Mouse (Mus musculus) kidney, embryonic 16.5 days (tissue): ENCODE measurements around the gene Hacl1. TPM values are rescaled to one million over a fixed set of nuclear protein-coding genes. Genes with fewer than 3 reads are reported as not detected.
A peak's percentile ranks its signal among the peaks of the same experiment; 100 is the strongest.

Experiments
- ATAC-seq: fragments of 200-750 bp; cut with Nextera tagmentation; 2 replicates; pipeline ENCODE4 v1.8.0; 2017; ENCODE audit warnings: moderate TSS enrichment; ENCODE audit not compliant: low FRiP score, low TSS enrichment
- H3K27ac ChIP-seq: fragments of 300-500 bp; sonication (generic); 2 replicates; pipeline ENCODE4 v1.5.1; 2014; ENCODE audit warnings: low read length
- H3K27me3 ChIP-seq: fragments of 300-500 bp; sonication (generic); 2 replicates; pipeline ENCODE4 v1.6.1; 2014; ENCODE audit warnings: low read length, control low read depth, mixed read lengths; ENCODE audit not compliant: insufficient read depth
- H3K36me3 ChIP-seq: fragments of 300-500 bp; sonication (generic); 2 replicates; pipeline ENCODE4 v1.6.1; 2014; ENCODE audit warnings: low read length, control low read depth, mixed read lengths; ENCODE audit not compliant: insufficient read depth
- H3K4me1 ChIP-seq: fragments of 300-500 bp; sonication (generic); 2 replicates; pipeline ENCODE4 v1.6.1; 2014; ENCODE audit warnings: low read length, control low read depth, mixed read lengths; ENCODE audit not compliant: insufficient read depth
- H3K4me2 ChIP-seq: fragments of 300-500 bp; sonication (generic); replicated peaks from 2 replicates; pipeline ENCODE4 v1.6.1; 2014; ENCODE audit warnings: low read depth, low read length
- H3K4me3 ChIP-seq: fragments of 300-500 bp; sonication (generic); 2 replicates; pipeline ENCODE4 v1.5.1; 2014; ENCODE audit warnings: mild to moderate bottlenecking, low read length
- H3K9ac ChIP-seq: fragments of 300-500 bp; sonication (generic); replicated peaks from 2 replicates; pipeline ENCODE4 v1.6.1; 2014; ENCODE audit warnings: low read length
- H3K9me3 ChIP-seq: fragments of 300-500 bp; sonication (generic); 2 replicates; pipeline ENCODE4 v1.6.1; 2016; ENCODE audit warnings: low read length, control low read depth
- WGBS: fragments of 180-500 bp; shearing (Covaris S2); extraction: QIAGEN DNeasy Blood & Tissue Kit; methylation state at CpG from one replicate; pipeline ENCODE4 v1.1.7; 2014; 5-methylcytosine and 5-hydroxymethylcytosine counted together
- polyA plus RNA-seq: library from polyadenylated mRNA; unstranded; fragments of >200 nt; fragmentation: Nextera tagmentation; extraction: Ambion mirVana; gene quantifications from 2 replicates; pipeline ENCODE4 v1.2.1, GENCODE M21; 2015

The Hacl1 gene
- polyA plus RNA-seq, 1 experiment from 2014 or later, result 39.3 TPM

DNA sequence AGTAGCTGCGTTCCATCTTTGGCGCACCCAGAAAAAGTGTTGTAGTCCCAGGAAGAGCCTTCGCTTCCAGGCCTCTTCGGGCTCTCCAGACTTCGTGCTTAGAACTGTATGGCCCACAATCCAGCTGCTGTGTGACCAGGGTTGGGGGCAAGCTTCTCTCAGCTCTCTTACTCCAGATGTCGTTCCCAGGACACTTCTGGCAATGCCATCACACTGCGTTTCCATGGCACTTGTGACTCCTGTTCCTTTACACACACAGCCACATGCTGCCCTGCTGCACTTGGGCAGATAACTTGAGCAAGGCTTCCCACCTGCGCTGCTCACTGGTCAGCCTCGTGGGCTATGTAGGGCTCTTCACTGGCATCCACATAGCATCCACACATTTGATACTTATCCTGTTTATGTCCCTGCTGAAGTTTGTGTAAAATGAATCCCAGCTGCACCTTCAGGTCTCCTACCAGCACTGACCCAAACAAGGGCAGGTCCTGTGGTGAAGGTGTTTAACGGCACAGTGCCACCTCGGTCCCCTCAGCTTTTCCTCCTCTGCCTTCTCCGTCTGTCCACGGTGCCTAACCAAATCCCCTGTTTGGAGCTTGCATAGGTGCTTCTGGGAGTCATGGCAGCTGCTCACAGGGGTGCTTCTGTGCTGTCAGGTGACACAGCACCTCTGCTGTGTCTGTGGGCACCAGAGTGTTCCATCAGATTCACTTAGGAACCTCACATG, 22.5 kb upstream of the Hacl1 start:
- ATAC-seq, result no peak
- H3K27ac ChIP-seq, result peak overlapping the region; percentile 99
- no peak overlapping the region for H3K4me3 ChIP-seq
- H3K27me3 ChIP-seq, result no peaks in the 10 kb centered on the region
- H3K9ac ChIP-seq, result no peak overlapping the region
- no peak overlapping the region for H3K4me2 ChIP-seq
- peaks cover 58% of the 10 kb centered on the region for H3K4me1 ChIP-seq
- H3K36me3 ChIP-seq, result peaks cover 10% of the 10 kb centered on the region
- H3K9me3 ChIP-seq, result no peaks in the 10 kb centered on the region
- 87% methylated on average over 13 of the region's 13 CpGs for WGBS

- no peaks in the 10 kb centered on the region for H3K27me3 ChIP-seq
Measured at GRCm38 (mm10) chr14:31662555-31663211, 21.6 kb upstream of the Hacl1 start.

DNA sequence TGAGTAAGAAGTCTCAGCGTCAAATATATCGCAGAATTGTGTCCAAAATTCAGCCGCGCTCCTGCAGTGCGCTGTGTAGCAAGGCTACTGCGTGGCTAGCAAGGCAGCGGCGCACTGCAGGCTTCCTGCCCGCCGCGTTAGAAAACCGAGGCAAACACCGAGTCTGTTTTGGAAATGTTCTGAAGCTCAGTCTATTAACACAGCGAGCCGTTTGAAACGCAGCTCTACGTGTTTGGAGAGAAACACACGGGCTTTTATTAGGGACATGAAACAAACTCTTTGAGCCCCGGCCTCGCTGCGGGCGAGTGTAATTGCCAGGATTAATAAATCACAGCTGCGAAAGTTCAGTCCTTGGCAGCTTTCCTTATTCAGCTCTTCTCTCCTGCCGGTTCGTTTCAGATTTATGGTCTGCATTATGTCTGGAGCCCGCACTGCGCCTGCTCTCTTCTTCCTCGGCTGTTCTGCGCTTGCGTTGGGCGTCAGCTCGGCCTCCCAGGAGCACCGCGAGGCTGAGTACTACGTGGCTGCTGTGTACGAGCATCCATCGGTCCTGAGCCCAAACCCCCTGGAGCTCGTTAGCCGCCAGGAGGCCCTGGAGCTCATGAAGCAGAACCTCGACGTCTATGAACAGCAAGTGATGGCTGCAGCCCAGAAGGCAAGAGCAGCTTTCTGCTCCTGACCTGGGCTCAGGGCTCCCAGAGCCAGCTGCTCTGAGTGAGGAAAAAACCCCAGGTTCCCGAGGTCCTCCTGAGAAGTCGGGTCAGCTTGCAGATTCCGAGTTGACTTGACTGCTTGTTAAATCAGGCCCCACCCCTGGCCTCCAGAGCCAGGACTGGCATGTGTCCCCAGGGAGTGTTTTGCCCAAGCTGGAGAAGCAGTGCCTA, 20.8 kb upstream of the Hacl1 start:
- WGBS, result 2% methylated on average over 44 of the region's 44 CpGs
- H3K27ac ChIP-seq, result peak overlapping the region; percentile 99
- H3K36me3 ChIP-seq, result peaks cover 4% of the 10 kb centered on the region
- H3K27me3 ChIP-seq, result no peaks in the 10 kb centered on the region
- peak overlapping the region; percentile 76 for H3K9ac ChIP-seq
- peaks cover 69% of the 10 kb centered on the region for H3K4me1 ChIP-seq
- H3K4me3 ChIP-seq, result peak overlapping the region; percentile 51
- H3K9me3 ChIP-seq, result no peaks in the 10 kb centered on the region
- peak; percentile 95 for ATAC-seq
- peak overlapping the region; percentile 75 for H3K4me2 ChIP-seq

More at GRCm38 (mm10) chr14:31662555-31663211, 21.6 kb upstream of the Hacl1 start:
- H3K36me3 ChIP-seq, result peaks cover 10% of the 10 kb centered on the region
- H3K27ac ChIP-seq, result peak overlapping the region; percentile 99
- peaks cover 61% of the 10 kb centered on the region for H3K4me1 ChIP-seq
- H3K9ac ChIP-seq, result peak overlapping the region; percentile 76
- WGBS, result 25% methylated on average over 9 of the region's 9 CpGs
- no peaks in the 10 kb centered on the region for H3K9me3 ChIP-seq
- ATAC-seq, result peak; percentile 62
- H3K4me2 ChIP-seq, result peak overlapping the region; percentile 75
- peak overlapping the region; percentile 51 for H3K4me3 ChIP-seq

DNA sequence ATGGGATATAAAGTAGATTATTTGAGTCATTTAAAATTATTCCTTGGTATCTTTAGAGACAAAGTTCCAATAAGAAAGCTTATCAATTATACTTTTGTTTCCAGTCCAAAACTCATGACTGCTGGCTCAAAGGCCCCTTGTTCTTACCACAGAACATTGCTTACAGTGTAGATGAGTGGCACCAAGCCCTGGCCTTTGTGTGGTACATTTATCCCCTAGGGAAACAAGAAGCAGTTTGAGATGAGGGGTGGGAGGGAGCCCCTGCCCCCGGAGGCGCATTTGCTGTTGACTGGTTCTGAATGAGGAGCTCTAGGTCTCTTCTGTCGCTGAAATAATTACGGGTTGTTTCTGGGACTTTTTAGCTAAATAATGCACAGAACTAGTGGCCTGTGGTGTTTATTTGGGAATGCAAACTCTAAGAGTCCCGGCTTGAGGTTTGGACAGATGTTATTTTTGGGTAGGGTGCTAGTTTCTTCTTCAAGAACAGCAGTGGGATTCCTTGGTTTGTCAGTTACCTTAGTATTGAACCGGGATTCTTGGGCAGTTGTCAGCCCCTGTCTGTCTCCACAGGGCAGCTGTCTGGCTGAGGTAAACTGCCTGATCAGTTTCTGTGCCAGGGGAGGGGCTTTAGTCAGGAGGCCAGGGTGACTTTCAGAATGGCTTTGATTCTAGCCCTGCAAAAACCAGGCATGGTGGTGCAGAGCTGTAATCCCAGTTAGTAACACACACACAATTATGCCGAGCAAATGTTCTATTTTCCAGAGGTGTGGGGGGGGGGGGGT, 19.4 kb upstream of the Hacl1 start:
- WGBS, result 61% methylated on average over 7 of the region's 7 CpGs

GRCm38 (mm10) chr14:31659501-31660181, 18.6 kb upstream of the Hacl1 start:
- ATAC-seq, result no peak

More for the DNA sequence above, 19.4 kb upstream of the Hacl1 start:
- H3K27ac ChIP-seq, result peak overlapping the region; percentile 61
- H3K9ac ChIP-seq, result no peak overlapping the region
- no peaks in the 10 kb centered on the region for H3K36me3 ChIP-seq
- ATAC-seq, result no peak
- H3K27me3 ChIP-seq, result no peaks in the 10 kb centered on the region
- no peaks in the 10 kb centered on the region for H3K9me3 ChIP-seq
- no peak overlapping the region for H3K4me2 ChIP-seq
- no peak overlapping the region for H3K4me3 ChIP-seq
- peaks cover 69% of the 10 kb centered on the region for H3K4me1 ChIP-seq

GRCm38 (mm10) chr14:31658126-31658680, 17.1 kb upstream of the Hacl1 start:
- ATAC-seq, result no peak
- no peaks in the 10 kb centered on the region for H3K36me3 ChIP-seq
- no peak overlapping the region for H3K27ac ChIP-seq
- no peaks in the 10 kb centered on the region for H3K9me3 ChIP-seq
- H3K4me2 ChIP-seq, result no peak overlapping the region
- no peak overlapping the region for H3K9ac ChIP-seq
- H3K4me3 ChIP-seq, result no peak overlapping the region
- no peaks in the 10 kb centered on the region for H3K27me3 ChIP-seq
- WGBS, result 90% methylated on average over 8 of the region's 8 CpGs
- H3K4me1 ChIP-seq, result peaks cover 51% of the 10 kb centered on the region

More at GRCm38 (mm10) chr14:31659501-31660181, 18.6 kb upstream of the Hacl1 start:
- Histone ChIP-seq H3K4me1 (peaks cover 64% of the 10 kb centered on the region), H3K27ac (peak overlapping the region; percentile 75), H3K4me2 (no peak overlapping the region), H3K36me3 (no peaks in the 10 kb centered on the region), H3K9me3 (no peaks in the 10 kb centered on the region), H3K4me3 (no peak overlapping the region), H3K27me3 (no peaks in the 10 kb centered on the region), H3K9ac (no peak overlapping the region)
- 36% methylated on average over 10 of the region's 10 CpGs for WGBS

GRCm38 (mm10) chr14:31656857-31657645, 16.0 kb upstream of the Hacl1 start:
- Histone ChIP-seq H3K36me3 (no peaks in the 10 kb centered on the region), H3K27ac (no peak overlapping the region), H3K4me2 (no peak overlapping the region), H3K4me3 (no peak overlapping the region), H3K9ac (no peak overlapping the region), H3K4me1 (peaks cover 40% of the 10 kb centered on the region), H3K9me3 (no peaks in the 10 kb centered on the region), H3K27me3 (no peaks in the 10 kb centered on the region)
- no peak for ATAC-seq
- 38% methylated on average over 5 of the region's 5 CpGs for WGBS

GRCm38 (mm10) chr14:31656386-31656785, 15.3 kb upstream of the Hacl1 start:
- no peak for ATAC-seq

More at GRCm38 (mm10) chr14:31656386-31656785, 15.3 kb upstream of the Hacl1 start:
- Histone ChIP-seq H3K36me3 (no peaks in the 10 kb centered on the region), H3K27ac (no peak overlapping the region), H3K4me2 (no peak overlapping the region), H3K27me3 (no peaks in the 10 kb centered on the region), H3K4me1 (peaks cover 38% of the 10 kb centered on the region), H3K9me3 (no peaks in the 10 kb centered on the region), H3K9ac (no peak overlapping the region), H3K4me3 (no peak overlapping the region)
- WGBS, result 68% methylated on average over 7 of the region's 7 CpGs
